Mouse (Mus musculus) myocyte (in vitro differentiated cells): ENCODE measurements around the gene Slirp.

Experiments
- E2F4 ChIP-seq: IDR thresholded peaks from one replicate; pipeline ENCODE4 v1.6.1; 2011; ENCODE audit warnings: mild to moderate bottlenecking, control low read depth, moderate library complexity; ENCODE audit not compliant: insufficient read depth
- MAX ChIP-seq: IDR thresholded peaks from one replicate; pipeline ENCODE4 v1.6.1; 2011; ENCODE audit warnings: low read depth, mild to moderate bottlenecking, control low read depth

DNA sequence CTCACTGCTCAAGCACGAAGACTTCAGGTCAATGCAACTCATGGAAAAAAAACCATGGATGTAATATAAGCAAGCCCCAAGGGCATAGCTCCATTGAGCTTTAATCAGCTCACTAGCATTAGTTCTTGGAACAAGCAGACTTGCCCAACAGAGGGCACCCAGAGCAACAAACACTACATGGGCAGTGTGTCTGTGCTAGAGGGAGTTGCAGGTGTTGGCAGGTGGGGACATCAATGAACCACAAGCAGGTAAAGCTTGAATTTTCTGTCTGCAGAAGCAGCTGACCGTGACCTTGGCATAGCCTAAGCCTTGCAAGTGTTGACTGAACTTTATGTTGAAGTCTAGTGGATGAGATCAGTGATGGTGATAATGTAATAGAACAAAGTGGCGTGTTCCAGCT lies 31.1 kb downstream of the Slirp start:
- TF ChIP-seq E2F4 (no peak), MAX (no peak)
